Mouse (Mus musculus): ENCODE measurements around the gene Ppp2r3a. TPM values are rescaled to one million over a fixed set of nuclear protein-coding genes. Genes with fewer than 3 reads are reported as not detected.

Ppp2r3a gene
- total RNA-seq, 2 experiments from 2014 or later = 201 to 214 TPM

DNA sequence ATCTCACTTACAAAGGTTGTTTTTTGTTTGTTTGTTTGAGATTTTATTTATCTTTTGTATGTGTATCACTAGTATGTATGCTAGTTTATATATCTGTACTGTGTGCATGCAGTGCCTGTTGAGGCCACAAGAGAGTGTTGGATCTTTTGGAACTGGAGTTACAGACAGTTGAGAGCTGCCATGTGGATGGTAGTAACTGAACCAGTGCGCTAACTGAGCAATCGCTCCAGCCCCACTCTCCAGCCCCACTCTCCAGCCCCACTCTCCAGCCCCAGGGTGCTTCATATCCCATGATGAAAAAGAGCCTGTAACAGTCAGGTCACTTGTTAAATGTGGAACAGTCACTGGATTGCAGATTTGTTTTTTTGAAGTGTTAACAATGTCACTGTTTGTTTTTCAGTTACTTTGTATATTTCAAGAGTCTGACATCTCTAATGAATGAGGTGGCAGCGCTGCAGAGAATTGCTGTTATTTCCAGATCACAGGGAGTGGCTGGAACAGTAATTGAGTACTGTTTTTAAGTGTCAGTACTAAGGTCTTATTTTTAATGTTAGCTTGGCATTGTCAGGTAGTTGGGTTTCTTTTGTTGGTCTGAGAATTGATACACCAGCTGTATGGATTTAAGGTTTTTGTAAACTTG lies 171.4 kb downstream of the Ppp2r3a start:
- intact Hi-C loops (cut with DNase I) = no loop called here
- DNase-seq = no peak

GRCm38 (mm10) chr9:101078579-101078978 lies 173.0 kb downstream of the Ppp2r3a start:
- intact Hi-C loops (cut with DNase I) = loop anchor here (5.0 to 10.0 kb wide), 2 partner anchors 79 to 434 kb away; no protein-coding TSS in a partner anchor
- no peak for DNase-seq

- no peak for DNase-seq
- intact Hi-C loops (cut with DNase I) = loop anchor here (5.0 to 10.0 kb wide), 2 partner anchors 80 to 433 kb away; no protein-coding TSS in a partner anchor
Measured at GRCm38 (mm10) chr9:101077486-101077885, 174.1 kb downstream of the Ppp2r3a start.

GRCm38 (mm10) chr9:101076095-101076875 lies 175.3 kb downstream of the Ppp2r3a start:
- DNase-seq = no peak
- intact Hi-C loops (cut with DNase I) = loop anchor here (5.0 to 10.0 kb wide), 2 partner anchors 81 to 431 kb away; no protein-coding TSS in a partner anchor

- DNase-seq = no peak
- intact Hi-C loops (cut with DNase I) = loop anchor here (2.0 to 10.0 kb wide), 3 partner anchors 41 to 431 kb away; partner anchors contain the start of gene Pccb
Measured at GRCm38 (mm10) chr9:101075694-101076093, 175.9 kb downstream of the Ppp2r3a start.

- DNase-seq = peak; percentile 17 to 38
- intact Hi-C loops (cut with DNase I) = loop anchor here (2.0 to 10.0 kb wide), 3 partner anchors 40 to 430 kb away; partner anchors contain the start of gene Pccb
Measured at GRCm38 (mm10) chr9:101075091-101075581, 176.5 kb downstream of the Ppp2r3a start.

DNA sequence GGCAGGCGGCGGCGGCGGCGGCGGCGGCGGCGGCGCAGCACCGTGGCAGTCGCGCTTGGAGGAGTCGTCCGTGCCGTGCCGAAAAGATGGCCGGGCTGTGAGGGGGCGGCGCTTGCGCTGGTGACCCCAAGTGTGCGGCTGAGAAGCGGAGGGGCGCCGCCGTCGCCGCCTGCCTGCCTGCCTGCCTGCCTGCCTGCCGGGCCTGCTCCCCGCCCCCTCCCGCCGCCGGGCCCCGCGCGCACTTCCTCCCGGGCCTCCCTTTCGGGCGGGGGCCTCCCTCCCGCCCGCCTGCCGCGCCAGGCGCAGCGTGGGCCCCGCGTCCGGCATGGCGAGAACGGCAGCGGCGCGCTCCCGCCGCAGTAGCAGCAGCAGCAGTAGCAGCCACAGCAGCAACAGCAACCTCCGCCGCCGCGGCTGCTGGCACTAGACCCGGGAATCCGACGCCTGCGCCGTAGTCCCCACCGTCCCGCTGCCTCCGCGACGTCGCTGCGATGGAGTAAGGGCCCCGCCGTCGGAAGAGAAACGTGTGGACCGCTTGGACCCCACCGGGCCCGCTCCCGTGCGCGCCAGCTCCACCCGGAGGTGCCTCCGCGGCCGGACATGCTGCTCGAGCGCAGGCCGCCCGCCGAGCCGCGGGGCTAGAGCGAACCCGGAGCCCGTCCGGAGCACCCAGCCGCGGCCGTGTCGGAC lies 177.1 kb downstream of the Ppp2r3a start:
- intact Hi-C loops (cut with DNase I) = loop anchor here (2.0 to 10.0 kb wide), 3 partner anchors 40 to 430 kb away; partner anchors contain the start of gene Pccb
- peak; percentile 87 to 91 for DNase-seq

- no peak for DNase-seq
- intact Hi-C loops (cut with DNase I) = loop anchor here (2.0 to 10.0 kb wide), 2 partner anchors 39 to 429 kb away; partner anchors contain the start of gene Pccb
Measured at GRCm38 (mm10) chr9:101073987-101074331, 177.6 kb downstream of the Ppp2r3a start, which contains the start of gene Msl2. Gene Msl2 (plus strand): TSS chr9:101074101.

GRCm38 (mm10) chr9:101073041-101073986 lies 178.3 kb downstream of the Ppp2r3a start:
- intact Hi-C loops (cut with DNase I) = loop anchor here (10.0 kb wide), 1 partner anchor 429 kb away; no protein-coding TSS in a partner anchor
- DNase-seq = peak; percentile 99 to 100

DNA sequence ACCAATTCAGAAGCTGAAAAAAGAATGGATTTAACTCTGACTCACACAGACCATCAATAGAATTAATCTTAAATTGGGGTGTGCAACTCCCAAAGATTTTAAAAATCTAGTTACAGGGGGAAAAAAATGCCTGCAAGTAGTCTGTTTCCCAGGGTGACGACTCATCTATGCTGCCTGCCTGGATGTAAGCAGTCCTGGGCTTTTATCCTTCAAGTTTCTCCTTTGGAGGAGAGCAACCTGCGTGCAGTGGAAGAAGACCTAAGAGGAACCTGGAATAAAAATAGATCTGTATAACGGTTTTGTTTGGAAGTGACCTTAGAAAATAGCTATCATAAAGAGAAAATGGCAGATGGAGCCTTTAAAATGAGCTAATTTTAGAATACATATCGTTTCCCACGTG lies 179.1 kb downstream of the Ppp2r3a start:
- intact Hi-C loops (cut with DNase I) = loop anchor here (10.0 kb wide), 1 partner anchor 428 kb away; no protein-coding TSS in a partner anchor
- no peak for DNase-seq

- intact Hi-C loops (cut with DNase I) = loop anchor here (10.0 kb wide), 1 partner anchor 425 kb away; no protein-coding TSS in a partner anchor
- no peak for DNase-seq
Measured at GRCm38 (mm10) chr9:101069781-101070180, 181.8 kb downstream of the Ppp2r3a start.

DNA sequence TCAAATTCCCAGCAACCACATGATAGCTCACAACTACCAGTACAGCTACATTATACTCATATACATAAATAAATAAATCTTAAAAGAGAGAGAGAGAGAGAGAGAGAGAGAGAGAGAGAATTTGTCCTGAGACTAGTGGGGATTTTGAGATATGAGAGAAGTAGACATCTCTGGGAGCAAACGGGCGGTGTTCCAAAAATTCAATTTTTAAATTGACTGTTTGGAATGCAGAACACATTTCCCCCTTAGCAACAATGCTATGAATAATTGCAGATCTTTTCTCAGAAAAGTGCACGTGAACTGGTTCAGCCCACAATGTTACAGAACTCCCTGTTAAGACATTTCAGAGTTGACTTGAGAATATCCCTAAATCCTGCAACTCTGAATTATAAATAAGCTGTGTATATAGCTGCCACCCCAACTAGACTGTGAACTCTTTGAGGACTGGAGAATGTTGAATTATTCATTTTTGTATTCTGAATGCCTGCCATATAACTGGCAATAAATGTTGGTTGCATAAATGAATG lies 186.5 kb downstream of the Ppp2r3a start:
- DNase-seq = no peak

GRCm38 (mm10) chr9:101062253-101062780 lies 189.3 kb downstream of the Ppp2r3a start:
- DNase-seq = no peak
- intact Hi-C loops (cut with DNase I) = no loop called here

More for the DNA sequence above, 186.5 kb downstream of the Ppp2r3a start:
- intact Hi-C loops (cut with DNase I) = no loop called here

DNA sequence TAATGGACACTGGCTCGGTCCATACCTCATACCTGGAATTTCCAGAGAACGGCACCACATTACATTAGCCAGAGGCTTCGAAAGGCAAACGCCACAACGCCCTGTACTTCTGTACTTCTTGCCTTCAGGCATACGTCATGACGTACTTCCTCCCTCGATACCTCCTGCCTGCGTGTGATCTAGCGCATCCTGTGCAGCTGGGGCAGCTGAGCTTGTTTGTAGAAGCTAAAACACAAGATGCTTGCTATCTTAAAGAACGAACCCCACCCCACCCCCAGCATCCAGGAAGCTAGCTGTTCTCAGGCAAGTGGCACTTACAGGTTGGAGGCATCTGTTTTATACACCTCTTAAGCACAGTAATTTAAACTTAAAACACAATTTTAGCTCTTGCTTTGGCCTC lies 190.6 kb downstream of the Ppp2r3a start:
- intact Hi-C loops (cut with DNase I) = no loop called here
- DNase-seq = no peak

DNA sequence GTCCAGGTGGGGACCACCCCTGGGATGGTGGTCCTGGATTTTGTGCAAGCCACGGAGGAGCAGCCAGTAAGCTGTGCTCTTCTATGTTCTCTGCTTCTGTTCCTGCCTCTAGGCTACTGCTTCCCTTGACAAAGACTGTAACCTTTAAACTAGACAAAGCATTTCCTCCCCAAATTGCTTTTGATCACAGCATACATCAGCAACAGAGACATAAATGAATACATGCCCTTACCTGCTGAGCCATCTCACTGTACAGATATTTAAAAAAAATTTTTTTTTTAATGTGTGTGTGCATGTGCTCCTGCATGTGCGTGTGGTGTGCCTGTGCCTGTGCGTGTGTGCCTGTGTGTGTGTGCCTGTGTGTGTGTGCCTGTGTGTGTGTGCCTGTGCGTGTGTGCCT lies 194.4 kb downstream of the Ppp2r3a start:
- DNase-seq = no peak
- intact Hi-C loops (cut with DNase I) = no loop called here

Measured in heart, postnatal 14 days (tissue).